Mouse (Mus musculus) heart, postnatal 0 days (tissue): ENCODE data around the gene Gstt2. TPM values are rescaled to one million over a fixed set of nuclear protein-coding genes. Genes with fewer than 3 reads are reported as not detected.
"Not testable (repeated sequence)": the region's sequence is repeated elsewhere in the genome, so short reads cannot be mapped to it uniquely, and the experiment has no call there.

Experiments
- ATAC-seq: fragments of 200-750 bp; cut with Nextera tagmentation; 2 replicates; pipeline ENCODE4 v1.8.0; 2017; ENCODE audit warnings: low read depth, moderate number of reproducible peaks, moderate library complexity; ENCODE audit not compliant: insufficient read depth
- DNase-seq: peaks from one replicate; pipeline ENCODE4 v3.0.0-alpha.2; 2016; ENCODE audit warnings: low spot score
- H3K27ac ChIP-seq: fragments of 300-500 bp; sonication (generic); 2 replicates; pipeline ENCODE4 v1.5.1; 2014; ENCODE audit warnings: low read depth, mild to moderate bottlenecking
- H3K27me3 ChIP-seq: fragments of 300-500 bp; sonication (generic); 2 replicates; pipeline ENCODE4 v1.6.1; 2014; ENCODE audit warnings: low read length, mixed read lengths; ENCODE audit not compliant: control insufficient read depth, insufficient read depth
- H3K36me3 ChIP-seq: fragments of 300-500 bp; sonication (generic); replicated peaks from 2 replicates; pipeline ENCODE4 v1.6.1; 2014; ENCODE audit warnings: low read length, mixed read lengths; ENCODE audit not compliant: control insufficient read depth, insufficient read depth
- H3K4me1 ChIP-seq: fragments of 300-500 bp; sonication (generic); 2 replicates; pipeline ENCODE4 v1.6.1; 2014; ENCODE audit warnings: antibody characterized with exemption; ENCODE audit not compliant: control insufficient read depth, insufficient read depth
- H3K4me2 ChIP-seq: fragments of 300-500 bp; sonication (generic); 2 replicates; pipeline ENCODE4 v1.6.1; 2014; ENCODE audit warnings: low read depth, mild to moderate bottlenecking, low read length, moderate library complexity
- H3K4me3 ChIP-seq: fragments of 300-500 bp; sonication (generic); 2 replicates; pipeline ENCODE4 v1.5.1; 2014; ENCODE audit warnings: low read depth, low read length
- H3K9ac ChIP-seq: fragments of 300-500 bp; sonication (generic); replicated peaks from 2 replicates; pipeline ENCODE4 v1.6.1; 2014; ENCODE audit warnings: low read depth, low read length, mixed read lengths
- H3K9me3 ChIP-seq: fragments of 300-500 bp; sonication (generic); replicated peaks from 2 replicates; pipeline ENCODE4 v1.6.1; 2016; ENCODE audit warnings: low read length; ENCODE audit not compliant: control insufficient read depth
- CTCF ChIP-seq: IDR thresholded peaks from 2 replicates; pipeline ENCODE4 v1.5.1; 2016; ENCODE audit warnings: antibody characterized with exemption, control low read depth, low read depth
- EP300 ChIP-seq: IDR thresholded peaks from 2 replicates; pipeline ENCODE4 v1.6.1; 2016; ENCODE audit warnings: antibody characterized with exemption, low read depth
- WGBS: fragments of 180-500 bp; shearing (Covaris S2); extraction: QIAGEN DNeasy Blood & Tissue Kit; methylation state at CpG from one replicate; pipeline ENCODE4 v1.1.7; 2014; 5-methylcytosine and 5-hydroxymethylcytosine counted together
- polyA plus RNA-seq: library from polyadenylated mRNA; unstranded; fragments of >200 nt; fragmentation: Nextera tagmentation; extraction: Ambion mirVana; gene quantifications from 2 replicates; pipeline ENCODE4 v1.2.1, GENCODE M21; 2015
- total RNA-seq: library from RNA; depleted of rRNA; stranded (reverse); fragments of >200 nt; gene quantifications from 2 replicates; pipeline ENCODE4 v1.2.3, GENCODE M21; 2014; ENCODE audit warnings: low replicate concordance

Gene Gstt2
- total and polyA plus RNA-seq, 2 experiments from 2014 or later = 6.0 to 13.0 TPM

GRCm38 (mm10) chr10:75848382-75848781 is 11.2 kb upstream of the Gstt2 start:
- H3K4me3 ChIP-seq = no peak overlapping the region
- no peaks in the 10 kb centered on the region for H3K36me3 ChIP-seq
- H3K27ac ChIP-seq = no peak overlapping the region
- H3K27me3 ChIP-seq = no peaks in the 10 kb centered on the region
- no peak overlapping the region for H3K4me2 ChIP-seq
- no peaks in the 10 kb centered on the region for H3K4me1 ChIP-seq
- WGBS = 22% methylated on average over 3 of the region's 3 CpGs
- TF ChIP-seq EP300 = no peak
- TF ChIP-seq CTCF = no peak
- DNase-seq = no peak
- ATAC-seq = no peak
- no peaks in the 10 kb centered on the region; the same call in 1 of the 2 replicates for H3K9me3 ChIP-seq
- no peak overlapping the region for H3K9ac ChIP-seq

DNA sequence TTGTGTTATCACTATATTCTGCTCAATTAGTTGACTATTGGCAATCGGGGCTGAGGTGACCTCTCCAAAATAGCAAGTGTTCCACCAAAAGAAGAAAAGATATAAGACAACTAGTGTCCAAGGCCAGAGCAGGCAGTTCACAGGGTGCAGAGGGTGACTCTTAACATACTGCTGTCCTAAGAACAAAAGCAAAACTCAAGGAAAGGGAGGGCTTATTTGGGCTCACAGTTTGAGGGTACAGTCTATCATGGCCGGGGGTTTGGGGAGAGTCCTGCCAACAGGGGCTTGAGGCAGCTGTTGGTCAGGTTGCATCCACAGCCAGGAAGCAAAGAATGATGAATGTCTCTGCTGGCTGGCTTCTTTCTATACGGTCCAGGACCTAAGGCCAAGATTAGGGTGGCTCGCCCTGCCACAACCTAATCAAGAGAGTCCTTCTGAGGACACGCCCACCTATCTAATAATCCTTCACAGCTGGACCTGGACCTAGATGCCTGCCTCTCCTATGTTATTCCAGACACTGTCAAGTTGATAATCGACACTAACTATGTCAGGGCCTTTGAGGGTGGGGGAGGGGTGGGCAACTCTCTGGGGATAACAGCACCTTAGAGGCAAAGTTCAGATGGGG is 8.2 kb upstream of the Gstt2 start:
- no peak overlapping the region for H3K27ac ChIP-seq
- H3K4me2 ChIP-seq = no peak overlapping the region
- 65% methylated on average over 6 of the region's 6 CpGs for WGBS
- H3K9ac ChIP-seq = no peak overlapping the region
- H3K4me1 ChIP-seq = no peaks in the 10 kb centered on the region
- H3K4me3 ChIP-seq = no peak overlapping the region
- ATAC-seq = no peak
- DNase-seq = no peak
- H3K9me3 ChIP-seq = no peaks in the 10 kb centered on the region
- no peak for TF ChIP-seq CTCF
- no peak for TF ChIP-seq EP300
- H3K27me3 ChIP-seq = no peaks in the 10 kb centered on the region
- no peaks in the 10 kb centered on the region for H3K36me3 ChIP-seq

DNA sequence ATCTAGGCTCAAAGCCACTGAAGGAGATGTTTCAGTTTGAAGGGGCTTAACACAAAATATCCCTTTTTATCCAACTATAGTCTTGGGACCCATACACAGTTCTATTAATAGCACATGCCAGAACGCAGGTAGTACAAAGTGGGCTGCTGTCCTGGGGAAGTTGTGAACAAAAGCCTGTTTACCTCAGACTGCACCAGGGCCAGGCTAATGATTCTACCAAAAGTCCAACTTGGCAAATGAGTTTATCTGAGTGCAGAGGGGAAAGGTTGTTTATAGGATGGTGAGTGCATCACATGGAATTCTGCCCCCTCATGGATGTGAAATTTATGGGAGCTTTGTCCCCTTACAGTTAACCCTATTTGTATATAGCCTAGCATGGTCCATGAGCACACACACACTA is 7.6 kb upstream of the Gstt2 start:
- no peak for TF ChIP-seq EP300
- TF ChIP-seq CTCF = no peak
- WGBS = 31% methylated on average over 1 of the region's 1 CpGs
- H3K9ac ChIP-seq = no peak overlapping the region
- ATAC-seq (no peak), DNase-seq (no peak)
- no peak overlapping the region for H3K4me3 ChIP-seq
- H3K4me2 ChIP-seq = no peak overlapping the region
- H3K36me3 ChIP-seq = no peaks in the 10 kb centered on the region
- no peaks in the 10 kb centered on the region for H3K4me1 ChIP-seq
- no peaks in the 10 kb centered on the region for H3K27me3 ChIP-seq
- H3K9me3 ChIP-seq = no peaks in the 10 kb centered on the region
- H3K27ac ChIP-seq = no peak overlapping the region

DNA sequence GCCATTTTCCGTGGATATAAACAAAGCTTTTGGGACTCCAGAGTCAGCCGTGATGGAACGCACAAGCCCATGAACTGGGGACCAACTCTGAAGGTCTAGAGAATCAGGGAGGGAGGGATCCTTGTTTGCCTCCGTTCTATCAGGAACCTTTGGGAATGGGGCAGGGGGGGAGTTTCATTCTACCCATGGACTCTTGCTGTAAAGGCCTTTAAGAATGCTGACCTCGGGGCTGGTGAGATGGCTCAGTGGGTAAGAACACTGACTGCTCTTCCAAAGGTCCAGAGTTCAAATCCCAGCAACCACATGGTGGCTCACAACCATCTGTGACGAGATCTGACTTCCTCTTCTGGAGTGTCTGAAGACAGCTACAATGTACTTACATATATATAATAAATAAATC is 6.7 kb upstream of the Gstt2 start:
- not testable (repeated sequence) for H3K4me3 ChIP-seq, H3K9me3 ChIP-seq, H3K27ac ChIP-seq, DNase-seq, ATAC-seq, H3K36me3 ChIP-seq, H3K9ac ChIP-seq, H3K27me3 ChIP-seq, H3K4me1 ChIP-seq, H3K4me2 ChIP-seq
- 73% methylated on average over 6 of the region's 6 CpGs for WGBS

DNA sequence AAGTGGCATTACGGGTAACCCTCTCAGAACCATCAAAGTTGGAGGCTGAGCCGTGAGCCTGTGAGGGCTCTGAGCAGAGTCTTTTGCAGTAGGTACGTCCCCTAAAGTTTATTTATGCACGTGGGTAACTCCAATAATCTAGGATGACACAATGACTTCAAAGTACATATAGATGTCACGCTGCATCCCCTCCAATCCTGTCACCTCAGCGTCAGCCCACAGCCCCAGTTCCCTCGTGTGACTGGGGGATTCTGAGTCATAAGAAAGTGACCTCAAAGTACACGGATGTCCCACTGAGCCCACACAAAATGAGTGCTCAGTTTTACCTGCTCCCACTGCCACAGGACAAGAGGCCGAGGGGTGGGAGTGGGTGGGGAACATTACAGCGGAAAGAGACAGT is 1.9 kb upstream of the Gstt2 start:
- DNase-seq (no peak), ATAC-seq (no peak)
- H3K9ac ChIP-seq = no peak overlapping the region
- no peak overlapping the region for H3K27ac ChIP-seq
- TF ChIP-seq EP300 (no peak), CTCF (no peak)
- H3K4me2 ChIP-seq = no peak overlapping the region
- H3K27me3 ChIP-seq = no peaks in the 10 kb centered on the region
- H3K4me1 ChIP-seq = peaks cover 23% of the 10 kb centered on the region
- no peaks in the 10 kb centered on the region for H3K36me3 ChIP-seq
- no peak overlapping the region for H3K4me3 ChIP-seq
- 82% methylated on average over 10 of the region's 10 CpGs for WGBS
- no peaks in the 10 kb centered on the region for H3K9me3 ChIP-seq
